Comparison of ENCODE assay signal across 8 mouse cellular contexts in the genomic region with DNA sequence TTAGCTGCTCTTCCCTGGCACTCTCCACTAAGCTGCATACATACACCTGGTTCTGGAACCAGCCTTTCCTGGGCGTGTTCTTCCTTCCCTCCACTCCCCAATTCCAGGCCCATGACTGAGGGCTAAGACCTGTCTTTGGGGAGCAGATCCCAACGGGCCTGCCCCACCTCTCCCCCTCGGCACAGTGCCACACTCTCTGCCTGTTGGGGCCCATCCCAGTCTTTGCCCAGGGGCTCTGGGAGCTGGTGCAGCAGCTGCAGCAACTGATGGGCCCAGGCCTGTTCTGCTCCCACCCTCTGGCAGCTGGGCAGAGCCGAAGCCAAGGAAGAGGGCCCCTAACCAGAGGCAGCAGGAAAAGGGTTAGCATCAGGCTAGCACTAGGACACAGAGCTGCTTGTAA. TPM values are rescaled to one million over a fixed set of nuclear protein-coding genes. Genes with fewer than 3 reads are reported as not detected.
DNase-seq lines count a peak whose midpoint lies in the region; ATAC-seq and TF ChIP-seq lines count a peak whose summit lies in the region.

No protein-coding gene starts in this region.

- H3K9me3 ChIP-seq in heart, embryonic 14.5 days (ENCODE audit: control insufficient read depth, low read length) = no peaks in the 10 kb centered on the region
- H3K9me3 ChIP-seq in embryonic facial prominence, embryonic 14.5 days (ENCODE audit: control insufficient read depth, low read length) = no peaks in the 10 kb centered on the region
- no peaks in the 10 kb centered on the region for H3K9me3 ChIP-seq in intestine, postnatal 0 days (ENCODE audit: control insufficient read depth)
- H3K9me3 ChIP-seq in midbrain, embryonic 16.5 days (replicated peaks; ENCODE audit: control insufficient read depth, low read length, poor library complexity, severe bottlenecking) = no peaks in the 10 kb centered on the region

- peak overlapping the region; percentile 80 to 83 for H3K4me3 ChIP-seq in heart, embryonic 14.5 days (ENCODE audit: control insufficient read depth in 1 of 2, insufficient read depth in 1 of 2, low read depth in 1 of 2, low read length in 2 of 2)
- H3K4me3 ChIP-seq in embryonic facial prominence, embryonic 14.5 days (ENCODE audit: low read depth, low read length) = peak overlapping the region; percentile 72
- no peak overlapping the region for H3K4me3 ChIP-seq in intestine, postnatal 0 days (ENCODE audit: low read depth, low read length)
- peak overlapping the region; percentile 12; the same call in 1 of the 2 replicates for H3K4me3 ChIP-seq in midbrain, embryonic 16.5 days (ENCODE audit: low read depth, low read length)

- peak overlapping the region; percentile 96 for H3K27ac ChIP-seq in heart, embryonic 14.5 days (replicated peaks in 1 of 2; ENCODE audit: control insufficient read depth in 1 of 2, insufficient read depth in 1 of 2, low read depth in 2 of 2, low read length in 2 of 2)
- H3K27ac ChIP-seq in embryonic facial prominence, embryonic 14.5 days (replicated peaks; ENCODE audit: low read depth, low read length) = peak overlapping the region; percentile 75
- H3K27ac ChIP-seq in intestine, postnatal 0 days (ENCODE audit: low read depth, low read length) = no peak overlapping the region
- H3K27ac ChIP-seq in midbrain, embryonic 16.5 days (ENCODE audit: low read length) = no peak overlapping the region

- H3K9ac ChIP-seq in heart, embryonic 14.5 days (ENCODE audit: low read length) = peak overlapping the region; percentile 99
- peak overlapping the region; percentile 84 for H3K9ac ChIP-seq in embryonic facial prominence, embryonic 14.5 days (ENCODE audit: low read depth, low read length)
- H3K9ac ChIP-seq in intestine, postnatal 0 days (ENCODE audit: low read depth, low read length) = 0 out of 2 replicates have a peak overlapping the region, but pooled peaks have one; percentile 4
- peak overlapping the region; percentile 38; the same call in 1 of the 2 replicates for H3K9ac ChIP-seq in midbrain, embryonic 16.5 days (ENCODE audit: low read depth, low read length)

- peak overlapping the region; percentile 81 for H3K4me2 ChIP-seq in heart, embryonic 14.5 days (ENCODE audit: low read length)
- peak overlapping the region; percentile 89 for H3K4me2 ChIP-seq in embryonic facial prominence, embryonic 14.5 days (ENCODE audit: low read depth, low read length)
- H3K4me2 ChIP-seq in intestine, postnatal 0 days (replicated peaks; ENCODE audit: low read depth) = peak overlapping the region; percentile 97
- H3K4me2 ChIP-seq in midbrain, embryonic 16.5 days (ENCODE audit: low read length) = peak overlapping the region; percentile 74; the same call in 1 of the 2 replicates

- no peaks in the 10 kb centered on the region for H3K27me3 ChIP-seq in heart, embryonic 14.5 days (ENCODE audit: control insufficient read depth, insufficient read depth, low read length)
- H3K27me3 ChIP-seq in embryonic facial prominence, embryonic 14.5 days (replicated peaks; ENCODE audit: control insufficient read depth, insufficient read depth, low read length) = no peaks in the 10 kb centered on the region
- H3K27me3 ChIP-seq in intestine, postnatal 0 days (replicated peaks; ENCODE audit: control insufficient read depth, insufficient read depth, low read length) = no peaks in the 10 kb centered on the region
- peaks cover 15% of the 10 kb centered on the region for H3K27me3 ChIP-seq in midbrain, embryonic 16.5 days (ENCODE audit: control insufficient read depth, insufficient read depth, low read depth, low read length)

- no peak for DNase-seq in heart, adult 8-10 months (ENCODE audit: low spot score)
- DNase-seq in embryonic facial prominence, embryonic 14.5 days (ENCODE audit: low spot score) = peak; percentile 86
- no peak for DNase-seq in thymus, postnatal 36 days
- no peak for DNase-seq in right cerebral cortex, adult 18-20 months
- no peak for DNase-seq in cerebellum, adult 9-11 months

- H3K4me1 ChIP-seq in heart, embryonic 14.5 days (ENCODE audit: control insufficient read depth in 2 of 2, insufficient read depth in 2 of 2, low read length in 2 of 2) = peaks cover 35 to 58% of the 10 kb centered on the region in 2 experiments
- peaks cover 23% of the 10 kb centered on the region for H3K4me1 ChIP-seq in embryonic facial prominence, embryonic 14.5 days (ENCODE audit: control insufficient read depth, insufficient read depth, low read length)
- 0 out of 2 replicates have a peak, but pooled peaks cover 15% of the 10 kb centered on the region for H3K4me1 ChIP-seq in intestine, postnatal 0 days (replicated peaks; ENCODE audit: control insufficient read depth, insufficient read depth, low read length)
- H3K4me1 ChIP-seq in midbrain, embryonic 16.5 days (ENCODE audit: control insufficient read depth, insufficient read depth, low read length) = peaks cover 22% of the 10 kb centered on the region

- TF ChIP-seq CTCF in intestine, postnatal 0 days (IDR thresholded peaks at IDR 0.05; ENCODE audit: low read depth) = no peak

- 15% methylated on average over 4 of the region's 4 CpGs for WGBS in heart, embryonic 14.5 days
- WGBS in embryonic facial prominence, embryonic 14.5 days = 7% methylated on average over 4 of the region's 4 CpGs
- 28% methylated on average over 4 of the region's 4 CpGs for WGBS in intestine, postnatal 0 days
- WGBS in midbrain, embryonic 16.5 days = 6% methylated on average over 4 of the region's 4 CpGs

- ATAC-seq in heart, embryonic 14.5 days (ENCODE audit: insufficient number of reproducible peaks, insufficient read depth, low FRiP score, low read depth) = no peak
- peak; percentile 50 for ATAC-seq in embryonic facial prominence, embryonic 14.5 days (ENCODE audit: low read depth)
- ATAC-seq in intestine, postnatal 0 days = no peak
- ATAC-seq in midbrain, embryonic 16.5 days = no peak

- H3K36me3 ChIP-seq in heart, embryonic 14.5 days (ENCODE audit: control insufficient read depth, insufficient read depth, low read length) = peaks cover 39% of the 10 kb centered on the region
- peaks cover 41% of the 10 kb centered on the region for H3K36me3 ChIP-seq in embryonic facial prominence, embryonic 14.5 days (ENCODE audit: control insufficient read depth, insufficient read depth, low read length)
- peaks cover 12% of the 10 kb centered on the region; the same call in 1 of the 2 replicates for H3K36me3 ChIP-seq in intestine, postnatal 0 days (ENCODE audit: control insufficient read depth, insufficient read depth)
- H3K36me3 ChIP-seq in midbrain, embryonic 16.5 days (ENCODE audit: control insufficient read depth, insufficient read depth, low read length) = no peaks in the 10 kb centered on the region

RNA-seq across cellular contexts. Expression of gene Ajuba, which starts 3.1 kb away (rescaled TPM):
- polyA plus RNA-seq in heart, embryonic 14.5 days (2014; fragmentation: Nextera tagmentation; extraction: Ambion mirVana) = 22.4 and 25.4 TPM in 2 replicates
- 1 to 10 TPM; 4.6 to 5.2 (median 4.7) TPM for total RNA-seq in heart, adult 8-10 months (2022)
- 10.7 and 11.7 TPM in 2 replicates for polyA plus RNA-seq in embryonic facial prominence, embryonic 14.5 days (2014; fragmentation: Nextera tagmentation; extraction: Ambion mirVana)
- polyA plus RNA-seq in intestine, postnatal 0 days (2015; fragmentation: Nextera tagmentation; extraction: Ambion mirVana) = 13.1 and 15.1 TPM in 2 replicates
- 4.6 and 5.5 TPM in 2 replicates for polyA plus RNA-seq in midbrain, embryonic 16.5 days (2015; fragmentation: Nextera tagmentation; extraction: Ambion mirVana)

RNA-seq across cellular contexts. Expression of gene Haus4, which starts 19.8 kb away (rescaled TPM):
- 36.1 and 36.3 TPM in 2 replicates for polyA plus RNA-seq in heart, embryonic 14.5 days (2014; fragmentation: Nextera tagmentation; extraction: Ambion mirVana)
- 1 to 10 TPM; 3.5 to 6.1 (median 4.1) TPM for total RNA-seq in heart, adult 8-10 months (2022)
- 40.4 and 44.3 TPM in 2 replicates for polyA plus RNA-seq in embryonic facial prominence, embryonic 14.5 days (2014; fragmentation: Nextera tagmentation; extraction: Ambion mirVana)
- polyA plus RNA-seq in intestine, postnatal 0 days (2015; fragmentation: Nextera tagmentation; extraction: Ambion mirVana) = 28.2 and 29.4 TPM in 2 replicates
- 12.9 and 13.1 TPM in 2 replicates for polyA plus RNA-seq in midbrain, embryonic 16.5 days (2015; fragmentation: Nextera tagmentation; extraction: Ambion mirVana)

RNA-seq across cellular contexts. Expression of gene 4931414P19Rik, which starts 31.5 kb away (rescaled TPM):
- polyA plus RNA-seq in heart, embryonic 14.5 days (2014; fragmentation: Nextera tagmentation; extraction: Ambion mirVana) = 4.7 and 7.1 TPM in 2 replicates
- 1 to 10 TPM; 2.7 to 5.8 (median 4.7) TPM for total RNA-seq in heart, adult 8-10 months (2022)
- 4.8 and 5.8 TPM in 2 replicates for polyA plus RNA-seq in embryonic facial prominence, embryonic 14.5 days (2014; fragmentation: Nextera tagmentation; extraction: Ambion mirVana)
- polyA plus RNA-seq in intestine, postnatal 0 days (2015; fragmentation: Nextera tagmentation; extraction: Ambion mirVana) = 2.9 and 3.1 TPM in 2 replicates
- 5.2 and 5.6 TPM in 2 replicates for polyA plus RNA-seq in midbrain, embryonic 16.5 days (2015; fragmentation: Nextera tagmentation; extraction: Ambion mirVana)

RNA-seq across cellular contexts. Expression of gene Psmb5, which starts 43.6 kb away (rescaled TPM):
- 336 and 345 TPM in 2 replicates for polyA plus RNA-seq in heart, embryonic 14.5 days (2014; fragmentation: Nextera tagmentation; extraction: Ambion mirVana)
- 100 to 1,000 TPM; 177 to 185 (median 182) TPM for total RNA-seq in heart, adult 8-10 months (2022)
- polyA plus RNA-seq in embryonic facial prominence, embryonic 14.5 days (2014; fragmentation: Nextera tagmentation; extraction: Ambion mirVana) = 332 and 335 TPM in 2 replicates
- 246 and 274 TPM in 2 replicates for polyA plus RNA-seq in intestine, postnatal 0 days (2015; fragmentation: Nextera tagmentation; extraction: Ambion mirVana)
- polyA plus RNA-seq in midbrain, embryonic 16.5 days (2015; fragmentation: Nextera tagmentation; extraction: Ambion mirVana) = 412 and 432 TPM in 2 replicates

RNA-seq across cellular contexts. Expression of gene Psmb11, which starts 47.0 kb away (rescaled TPM):
- polyA plus RNA-seq in heart, embryonic 14.5 days (2014; fragmentation: Nextera tagmentation; extraction: Ambion mirVana) = not detected in 2 replicates
- not detected for total RNA-seq in heart, adult 8-10 months (2022)
- 0.16 TPM in 1 of 2 replicates, not detected in the other for polyA plus RNA-seq in embryonic facial prominence, embryonic 14.5 days (2014; fragmentation: Nextera tagmentation; extraction: Ambion mirVana)
- polyA plus RNA-seq in intestine, postnatal 0 days (2015; fragmentation: Nextera tagmentation; extraction: Ambion mirVana) = not detected in 2 replicates
- 0.06 TPM in 1 of 2 replicates, not detected in the other for polyA plus RNA-seq in midbrain, embryonic 16.5 days (2015; fragmentation: Nextera tagmentation; extraction: Ambion mirVana)

Comparison
In these comparisons a context has a peak if more than half of its experiments do, and no peak if none do; other contexts are left out.
1. H3K27ac ChIP-seq: peak in heart, embryonic 14.5 days (2 of 2) and embryonic facial prominence, embryonic 14.5 days (single experiment); none in intestine, postnatal 0 days (single experiment) and midbrain, embryonic 16.5 days (single experiment).
2. H3K9ac ChIP-seq: peak in every context shown above with its lines; median percentile 99 in heart, embryonic 14.5 days; 84 in embryonic facial prominence, embryonic 14.5 days; 38 in midbrain, embryonic 16.5 days; 4 in intestine, postnatal 0 days.
3. Peak in every context shown above with its lines, with median percentiles within 50 percentile points of each other: H3K4me2 ChIP-seq.